Mouse (Mus musculus): ENCODE data around the gene Rragd. TPM values are rescaled to one million over a fixed set of nuclear protein-coding genes. Genes with fewer than 3 reads are reported as not detected.
"Not testable (repeated sequence)": the region's sequence is repeated elsewhere in the genome, so short reads cannot be mapped to it uniquely, and the experiment has no call there.

The Rragd gene
- polyA plus RNA-seq, 1 experiment from 2014 or later = 31.1 TPM

DNA sequence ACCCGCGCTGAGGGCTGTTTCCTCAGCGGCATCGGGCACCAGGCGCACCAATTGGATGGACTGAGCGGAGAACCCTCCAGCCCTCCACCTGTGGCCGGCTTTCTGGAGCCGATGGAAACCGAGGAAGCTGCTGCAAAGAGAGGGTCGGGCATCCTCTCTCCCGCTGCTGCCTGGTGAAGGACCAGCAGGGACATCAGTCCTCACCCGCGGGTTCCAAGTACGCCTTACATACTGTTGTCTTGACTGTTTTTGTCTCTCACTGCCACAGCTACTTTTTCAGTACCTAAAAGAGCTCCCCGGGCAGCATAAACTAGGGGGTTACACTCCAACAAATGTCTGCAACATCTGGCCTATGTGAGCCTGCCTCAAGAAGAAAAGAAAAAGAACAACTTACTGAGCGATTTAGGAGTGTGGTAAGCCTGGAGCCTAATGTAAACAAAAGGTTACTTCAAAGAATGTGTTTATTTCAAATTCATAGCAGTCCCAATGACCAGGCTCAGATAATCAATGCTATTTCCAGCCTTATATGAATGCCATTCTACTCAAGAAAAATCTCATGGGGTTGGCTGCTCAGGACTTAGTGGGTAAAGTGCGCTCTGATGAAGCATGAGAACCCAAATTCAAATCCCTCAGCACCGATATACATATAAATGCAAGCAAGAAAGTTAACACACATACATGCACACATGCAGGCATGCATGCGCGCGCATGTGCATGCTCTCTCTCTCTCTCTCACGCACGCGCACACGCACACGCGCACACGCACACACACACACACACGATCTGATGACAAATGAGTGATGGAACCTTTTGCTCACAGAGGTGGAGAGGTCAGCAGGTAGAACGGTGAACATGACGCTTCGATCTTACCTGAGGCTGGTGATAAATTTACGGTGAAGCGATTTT lies 31.5 kb upstream of the Rragd start:
- Histone ChIP-seq H3K4me3 (ENCODE audit: low read length) (peak overlapping the region; percentile 78), H3K4me2 (ENCODE audit: low read length) (peak overlapping the region; percentile 97), H3K9me3 (ENCODE audit: control insufficient read depth, low read length) (no peaks in the 10 kb centered on the region), H3K9ac (ENCODE audit: low read depth, low read length) (peak overlapping the region; percentile 80), H3K27ac (ENCODE audit: low read depth, low read length) (no peak overlapping the region), H3K4me1 (ENCODE audit: control insufficient read depth, insufficient read depth, low read depth, low read length) (peaks cover 8% of the 10 kb centered on the region), H3K27me3 (replicated peaks; ENCODE audit: control insufficient read depth, insufficient read depth, low read length) (no peaks in the 10 kb centered on the region), H3K36me3 (ENCODE audit: control insufficient read depth, insufficient read depth, low read length) (no peaks in the 10 kb centered on the region)
- ATAC-seq = peak; percentile 73
- WGBS = 7% methylated on average over 34 of the region's 34 CpGs

DNA sequence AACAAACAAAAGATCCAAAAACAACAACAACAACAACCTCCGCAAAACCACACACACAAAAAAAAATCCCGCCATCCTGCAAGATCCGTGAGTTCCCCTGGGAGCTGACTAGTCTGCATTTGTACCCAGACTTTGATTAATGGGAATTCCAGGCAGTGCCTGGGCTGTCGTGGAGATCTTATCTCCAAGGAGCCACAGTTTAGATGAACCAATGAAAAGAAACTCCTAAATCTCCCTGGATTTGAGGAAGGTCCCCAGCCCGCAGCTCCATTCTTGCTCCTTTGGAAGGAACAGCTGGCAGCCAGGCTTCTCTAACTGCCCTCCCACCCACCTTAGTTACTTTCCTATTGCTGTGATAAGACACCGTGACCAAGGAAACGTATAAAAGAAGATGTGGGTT lies 30.2 kb upstream of the Rragd start:
- Histone ChIP-seq H3K4me2 (ENCODE audit: low read length) (peak overlapping the region; percentile 97; the same call in 1 of the 2 replicates), H3K27me3 (replicated peaks; ENCODE audit: control insufficient read depth, insufficient read depth, low read length) (no peaks in the 10 kb centered on the region), H3K9me3 (ENCODE audit: control insufficient read depth, low read length) (no peaks in the 10 kb centered on the region), H3K27ac (ENCODE audit: low read depth, low read length) (no peak overlapping the region), H3K36me3 (ENCODE audit: control insufficient read depth, insufficient read depth, low read length) (no peaks in the 10 kb centered on the region), H3K4me3 (ENCODE audit: low read length) (no peak overlapping the region), H3K9ac (ENCODE audit: low read depth, low read length) (no peak overlapping the region), H3K4me1 (ENCODE audit: control insufficient read depth, insufficient read depth, low read depth, low read length) (peaks cover 8% of the 10 kb centered on the region)
- ATAC-seq = no peak
- 13% methylated on average over 7 of the region's 7 CpGs for WGBS

DNA sequence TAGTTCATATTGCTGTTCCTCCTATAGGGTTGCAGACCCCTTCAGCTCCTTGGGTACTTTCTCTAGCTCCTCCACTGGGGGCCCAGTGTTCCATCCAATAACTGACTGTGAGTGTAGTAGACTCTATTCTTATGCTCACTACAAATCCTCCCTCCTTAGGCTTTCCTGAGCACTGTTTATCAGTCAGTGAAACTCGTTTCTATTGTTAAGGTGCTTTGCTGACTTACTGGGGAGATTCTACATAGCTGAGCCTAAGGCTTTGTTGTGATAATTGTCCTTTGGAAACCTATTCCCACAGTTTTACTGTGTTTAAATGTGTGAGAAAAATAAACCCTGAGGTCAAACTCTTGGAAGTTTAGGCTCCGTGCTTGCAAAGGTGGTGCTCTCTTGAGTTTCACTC lies 26.4 kb upstream of the Rragd start:
- H3K9ac ChIP-seq (ENCODE audit: low read depth, low read length) = no peak overlapping the region
- peaks cover 4% of the 10 kb centered on the region for H3K4me1 ChIP-seq (ENCODE audit: control insufficient read depth, insufficient read depth, low read depth, low read length)
- no peak for ATAC-seq
- no peaks in the 10 kb centered on the region for H3K27me3 ChIP-seq (replicated peaks; ENCODE audit: control insufficient read depth, insufficient read depth, low read length)
- H3K9me3 ChIP-seq (ENCODE audit: control insufficient read depth, low read length) = no peaks in the 10 kb centered on the region
- H3K4me3 ChIP-seq (ENCODE audit: low read length) = no peak overlapping the region
- H3K4me2 ChIP-seq (ENCODE audit: low read length) = no peak overlapping the region
- no peaks in the 10 kb centered on the region for H3K36me3 ChIP-seq (ENCODE audit: control insufficient read depth, insufficient read depth, low read length)
- no peak overlapping the region for H3K27ac ChIP-seq (ENCODE audit: low read depth, low read length)
- WGBS = 31% methylated on average over 2 of the region's 2 CpGs

DNA sequence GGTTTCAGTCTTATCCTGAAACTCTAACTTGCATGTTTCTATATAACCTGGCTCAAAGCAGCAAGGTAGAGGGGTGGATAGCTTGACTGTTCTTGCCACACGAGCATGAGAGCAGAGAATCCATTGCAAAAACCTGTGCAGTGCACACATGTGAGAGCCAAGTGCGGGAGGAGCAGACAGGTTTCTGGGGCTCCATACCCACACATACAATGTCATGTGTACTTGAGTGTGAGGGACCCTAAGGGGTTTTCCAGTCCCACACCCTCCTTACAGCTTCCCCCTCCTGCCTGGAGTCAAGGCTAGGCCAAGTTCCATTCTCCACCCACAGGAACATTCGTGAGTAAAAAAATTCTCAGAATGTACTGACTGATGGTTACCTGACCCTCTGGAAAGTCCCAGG lies 21.4 kb upstream of the Rragd start:
- Histone ChIP-seq H3K9me3 (ENCODE audit: control insufficient read depth, low read length) (no peaks in the 10 kb centered on the region), H3K9ac (ENCODE audit: low read depth, low read length) (no peak overlapping the region), H3K4me2 (ENCODE audit: low read length) (no peak overlapping the region), H3K4me3 (ENCODE audit: low read length) (no peak overlapping the region), H3K27me3 (replicated peaks; ENCODE audit: control insufficient read depth, insufficient read depth, low read length) (no peaks in the 10 kb centered on the region), H3K27ac (ENCODE audit: low read depth, low read length) (no peak overlapping the region), H3K36me3 (ENCODE audit: control insufficient read depth, insufficient read depth, low read length) (no peaks in the 10 kb centered on the region), H3K4me1 (ENCODE audit: control insufficient read depth, insufficient read depth, low read depth, low read length) (no peaks in the 10 kb centered on the region)
- WGBS = 84% methylated on average over 3 of the region's 3 CpGs
- no peak for ATAC-seq

DNA sequence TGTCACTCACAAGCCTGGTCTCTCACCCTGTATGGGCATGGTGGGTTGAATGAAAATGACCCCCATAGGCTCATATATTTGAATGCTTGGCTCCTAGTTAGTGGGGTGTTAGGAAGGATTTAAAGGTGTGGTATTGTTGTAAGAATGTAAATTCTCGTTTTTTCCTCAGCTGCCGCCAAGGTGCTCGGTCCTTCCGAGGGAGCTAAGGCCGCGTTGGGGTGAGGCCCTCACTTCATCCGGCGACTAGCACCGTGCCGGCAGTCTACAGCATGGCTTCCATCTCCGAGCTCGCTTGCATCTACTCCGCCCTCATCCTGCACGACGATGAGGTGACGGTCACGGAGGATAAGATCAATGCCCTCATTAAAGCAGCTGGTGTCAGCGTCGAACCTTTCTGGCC lies 18.2 kb upstream of the Rragd start:
- H3K4me3 ChIP-seq (ENCODE audit: low read length); H3K4me1 ChIP-seq (ENCODE audit: control insufficient read depth, insufficient read depth, low read depth, low read length); H3K36me3 ChIP-seq (ENCODE audit: control insufficient read depth, insufficient read depth, low read length); H3K9ac ChIP-seq (ENCODE audit: low read depth, low read length); H3K27me3 ChIP-seq (replicated peaks; ENCODE audit: control insufficient read depth, insufficient read depth, low read length); H3K9me3 ChIP-seq (ENCODE audit: control insufficient read depth, low read length); H3K27ac ChIP-seq (ENCODE audit: low read depth, low read length); H3K4me2 ChIP-seq (ENCODE audit: low read length); ATAC-seq: not testable (repeated sequence)
- WGBS = 91% methylated on average over 19 of the region's 19 CpGs

DNA sequence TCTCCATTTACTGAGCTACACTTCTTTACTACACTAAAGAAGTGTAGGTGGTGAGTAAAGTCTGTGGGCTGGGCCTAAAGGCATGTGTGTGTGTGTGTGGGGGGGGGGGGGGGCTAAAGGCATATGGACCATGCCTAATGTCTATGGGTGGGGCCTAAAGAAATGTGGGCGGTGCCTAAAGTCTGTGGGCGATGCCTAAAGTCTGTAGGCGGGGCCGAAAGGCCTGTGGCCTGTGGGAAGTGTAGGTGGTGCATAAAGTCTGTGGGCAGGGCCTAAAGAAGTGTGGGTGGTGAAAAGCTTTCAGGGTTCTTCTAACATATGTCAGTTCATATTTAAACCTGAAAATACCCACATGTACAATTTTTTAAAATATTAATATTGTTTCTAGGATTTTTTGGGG lies 5.5 kb upstream of the Rragd start:
- Histone ChIP-seq H3K27me3 (replicated peaks; ENCODE audit: control insufficient read depth, insufficient read depth, low read length) (no peaks in the 10 kb centered on the region), H3K27ac (ENCODE audit: low read depth, low read length) (no peak overlapping the region), H3K4me3 (ENCODE audit: low read length) (no peak overlapping the region), H3K9ac (ENCODE audit: low read depth, low read length) (no peak overlapping the region), H3K4me2 (ENCODE audit: low read length) (no peak overlapping the region), H3K9me3 (ENCODE audit: control insufficient read depth, low read length) (0 out of 2 replicates have a peak, but pooled peaks cover 2% of the 10 kb centered on the region), H3K36me3 (ENCODE audit: control insufficient read depth, insufficient read depth, low read length) (no peaks in the 10 kb centered on the region), H3K4me1 (ENCODE audit: control insufficient read depth, insufficient read depth, low read depth, low read length) (peaks cover 3% of the 10 kb centered on the region)
- no peak for ATAC-seq
- 88% methylated on average over 4 of the region's 4 CpGs for WGBS

DNA sequence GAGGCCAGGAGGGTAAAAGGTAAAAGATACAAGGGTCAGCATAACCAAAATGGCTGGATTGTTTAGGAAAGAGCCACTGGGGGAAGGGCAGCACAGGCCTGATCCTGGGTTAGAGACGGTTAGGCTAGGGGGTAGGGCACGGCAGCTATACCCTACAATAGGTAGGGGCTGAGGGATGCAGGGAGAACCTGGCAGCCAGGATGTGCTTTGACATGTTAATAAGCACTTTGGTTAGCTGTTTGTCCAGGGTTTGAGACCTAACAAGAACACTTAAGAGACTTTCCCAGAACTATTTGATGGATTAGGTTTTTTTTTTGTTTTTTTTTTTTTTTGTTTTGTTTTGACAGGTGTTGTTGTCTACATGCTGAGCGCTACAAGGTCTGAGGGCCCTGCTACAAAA lies 2.8 kb upstream of the Rragd start:
- H3K4me2 ChIP-seq (ENCODE audit: low read length) = no peak overlapping the region
- no peak overlapping the region for H3K9ac ChIP-seq (ENCODE audit: low read depth, low read length)
- no peaks in the 10 kb centered on the region for H3K9me3 ChIP-seq (ENCODE audit: control insufficient read depth, low read length)
- 78% methylated on average over 3 of the region's 3 CpGs for WGBS
- no peak for ATAC-seq
- no peaks in the 10 kb centered on the region for H3K36me3 ChIP-seq (ENCODE audit: control insufficient read depth, insufficient read depth, low read length)
- no peaks in the 10 kb centered on the region for H3K27me3 ChIP-seq (replicated peaks; ENCODE audit: control insufficient read depth, insufficient read depth, low read length)
- no peak overlapping the region for H3K4me3 ChIP-seq (ENCODE audit: low read length)
- peaks cover 11% of the 10 kb centered on the region for H3K4me1 ChIP-seq (ENCODE audit: control insufficient read depth, insufficient read depth, low read depth, low read length)
- H3K27ac ChIP-seq (ENCODE audit: low read depth, low read length) = no peak overlapping the region

DNA sequence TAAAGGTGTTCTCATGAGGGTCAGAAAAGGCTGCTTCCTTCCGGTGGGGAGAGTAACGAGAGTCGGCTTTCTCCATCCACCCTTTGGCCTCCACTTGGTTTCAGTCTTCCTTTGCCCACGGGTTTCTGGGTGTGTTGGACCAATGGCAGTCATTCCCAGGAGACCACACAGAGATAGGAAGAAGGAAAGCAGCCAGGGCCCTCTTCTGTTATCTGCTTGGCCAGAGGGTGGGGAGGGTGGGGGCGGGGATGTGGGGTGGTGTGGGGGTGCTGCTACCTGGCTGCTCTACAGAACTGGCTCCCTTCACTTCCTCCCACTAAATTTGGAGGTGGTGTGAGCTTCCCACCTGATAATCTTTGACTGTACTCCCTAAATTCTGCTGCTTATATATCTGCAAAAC lies 1.2 kb upstream of the Rragd start:
- Histone ChIP-seq H3K9ac (ENCODE audit: low read depth, low read length) (no peak overlapping the region), H3K27ac (ENCODE audit: low read depth, low read length) (no peak overlapping the region), H3K27me3 (replicated peaks; ENCODE audit: control insufficient read depth, insufficient read depth, low read length) (no peaks in the 10 kb centered on the region), H3K36me3 (ENCODE audit: control insufficient read depth, insufficient read depth, low read length) (no peaks in the 10 kb centered on the region), H3K4me1 (ENCODE audit: control insufficient read depth, insufficient read depth, low read depth, low read length) (peaks cover 19% of the 10 kb centered on the region), H3K4me2 (ENCODE audit: low read length) (no peak overlapping the region), H3K9me3 (ENCODE audit: control insufficient read depth, low read length) (no peaks in the 10 kb centered on the region), H3K4me3 (ENCODE audit: low read length) (no peak overlapping the region)
- no peak for ATAC-seq
- WGBS = 47% methylated on average over 5 of the region's 5 CpGs

DNA sequence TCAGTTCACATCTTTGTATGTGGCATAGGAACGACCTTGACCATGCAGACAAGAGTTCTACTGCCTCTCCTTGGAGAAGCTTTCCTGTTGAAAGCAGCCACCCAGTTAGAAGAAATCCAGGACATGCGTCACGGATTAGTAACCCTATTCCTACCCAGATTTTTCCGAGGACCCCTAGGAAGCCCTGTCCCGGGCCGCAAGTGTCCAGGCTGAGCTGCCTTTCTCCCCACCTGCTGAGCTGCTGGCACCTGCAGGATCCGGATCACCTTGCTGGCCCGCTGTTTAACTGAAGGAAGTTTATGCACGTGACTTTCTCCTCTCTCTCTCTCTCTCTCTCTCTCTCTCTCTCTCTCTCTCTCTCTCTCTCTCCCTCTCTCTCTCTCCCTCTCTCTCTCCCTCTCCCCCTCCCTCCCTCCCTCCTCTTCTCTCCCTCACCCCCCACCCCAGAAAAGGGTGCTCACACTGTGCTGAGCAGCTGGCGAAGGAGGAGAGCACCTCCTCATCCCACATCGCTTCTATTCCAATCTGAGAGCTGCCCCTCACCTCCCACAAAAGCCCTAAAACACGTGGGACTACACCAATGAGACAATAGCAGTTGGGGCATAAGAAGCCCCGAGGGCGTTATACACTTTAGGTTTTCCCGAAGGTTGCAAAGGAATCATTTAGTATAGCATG lies 659 bp upstream of the Rragd start:
- Histone ChIP-seq H3K4me1 (ENCODE audit: control insufficient read depth, insufficient read depth, low read depth, low read length) (peaks cover 19% of the 10 kb centered on the region), H3K4me2 (ENCODE audit: low read length) (peak overlapping the region; percentile 97), H3K27ac (ENCODE audit: low read depth, low read length) (peak overlapping the region; percentile 86), H3K9me3 (ENCODE audit: control insufficient read depth, low read length) (no peaks in the 10 kb centered on the region), H3K4me3 (ENCODE audit: low read length) (peak overlapping the region; percentile 94), H3K36me3 (ENCODE audit: control insufficient read depth, insufficient read depth, low read length) (no peaks in the 10 kb centered on the region), H3K27me3 (replicated peaks; ENCODE audit: control insufficient read depth, insufficient read depth, low read length) (no peaks in the 10 kb centered on the region), H3K9ac (ENCODE audit: low read depth, low read length) (peak overlapping the region; percentile 82)
- 2% methylated on average over 15 of the region's 15 CpGs for WGBS
- ATAC-seq = peak; percentile 60

Data from hindbrain, embryonic 16.5 days (tissue).